Mouse (Mus musculus) urinary bladder, postnatal 14 days (tissue): ENCODE results near the gene Sparcl1.
A peak's percentile ranks its signal among the peaks of the same experiment; 100 is the strongest.

Source experiments
- DNase-seq: peaks from one replicate; pipeline ENCODE4 v3.0.0; 2021; ENCODE audit warnings: low spot score

Sparcl1 gene

GRCm38 (mm10) chr5:104110171-104110920 is 3.2 kb downstream of the Sparcl1 start:
- no peak for DNase-seq

GRCm38 (mm10) chr5:104109516-104109915 is 4.0 kb downstream of the Sparcl1 start:
- no peak for DNase-seq

- no peak for DNase-seq
These were observed 4.6 kb downstream of the Sparcl1 start for GRCm38 (mm10) chr5:104108879-104109369.

GRCm38 (mm10) chr5:104108127-104108875 is 5.2 kb downstream of the Sparcl1 start:
- DNase-seq: no peak

- no peak for DNase-seq
These were observed 9.4 kb downstream of the Sparcl1 start for GRCm38 (mm10) chr5:104104111-104104510.

GRCm38 (mm10) chr5:104103171-104103570 is 10.4 kb downstream of the Sparcl1 start:
- no peak for DNase-seq

GRCm38 (mm10) chr5:104101678-104102531 is 11.6 kb downstream of the Sparcl1 start:
- DNase-seq: no peak

GRCm38 (mm10) chr5:104096078-104096938 is 17.2 kb downstream of the Sparcl1 start:
- DNase-seq: peak; percentile 51

GRCm38 (mm10) chr5:104095416-104096077 is 18.0 kb downstream of the Sparcl1 start:
- DNase-seq: no peak

GRCm38 (mm10) chr5:104089751-104090150 is 23.8 kb downstream of the Sparcl1 start:
- no peak for DNase-seq

- no peak for DNase-seq
These were observed 28.2 kb downstream of the Sparcl1 start for GRCm38 (mm10) chr5:104085366-104085765.

- DNase-seq: no peak
These were observed 32.8 kb downstream of the Sparcl1 start for GRCm38 (mm10) chr5:104080736-104081135.

- DNase-seq: no peak
These were observed 36.0 kb downstream of the Sparcl1 start, which contains the start of gene Gm17660 for GRCm38 (mm10) chr5:104077508-104077907. Gene Gm17660 (minus strand): TSS chr5:104077608.

GRCm38 (mm10) chr5:104076361-104076760 is 37.2 kb downstream of the Sparcl1 start:
- DNase-seq: no peak

GRCm38 (mm10) chr5:104074388-104074787 is 39.1 kb downstream of the Sparcl1 start:
- peak; percentile 75 for DNase-seq

GRCm38 (mm10) chr5:104073602-104074001 is 39.9 kb downstream of the Sparcl1 start:
- DNase-seq: no peak

- DNase-seq: no peak
These were observed 41.2 kb downstream of the Sparcl1 start for GRCm38 (mm10) chr5:104072272-104072886.

GRCm38 (mm10) chr5:104071048-104071447 is 42.5 kb downstream of the Sparcl1 start:
- no peak for DNase-seq

- no peak for DNase-seq
These were observed 44.8 kb downstream of the Sparcl1 start for GRCm38 (mm10) chr5:104068751-104069150.
